Mouse (Mus musculus): ENCODE data around the gene Dnaic2. TPM values are rescaled to one million over a fixed set of nuclear protein-coding genes. Genes with fewer than 3 reads are reported as not detected.

Gene Dnaic2
- polyA plus RNA-seq, 1 experiment from 2014 or later: not detected

GRCm38 (mm10) chr11:114791351-114791889 lies 64.2 kb downstream of the Dnaic2 start:
- DNase-seq: no peak
- Histone ChIP-seq H3K27ac (no peak overlapping the region), H3K4me3 (replicated peaks) (peak overlapping the region; percentile 32), H3K9me3 (replicated peaks) (no peaks in the 10 kb centered on the region), H3K36me3 (no peaks in the 10 kb centered on the region), H3K27me3 (peaks cover 87% of the 10 kb centered on the region), H3K9ac (no peak overlapping the region), H3K4me1 (replicated peaks) (peaks cover 26% of the 10 kb centered on the region), H3K4me2 (peak overlapping the region; percentile 57)
- no peak for ATAC-seq (ENCODE audit: low read depth)
- 2% methylated on average over 50 of the region's 50 CpGs for WGBS (ENCODE audit: insufficient replicate concordance)

- Histone ChIP-seq H3K36me3 (no peaks in the 10 kb centered on the region), H3K9ac (no peak overlapping the region), H3K4me2 (peak overlapping the region; percentile 57), H3K9me3 (replicated peaks) (no peaks in the 10 kb centered on the region), H3K4me1 (replicated peaks) (peaks cover 26% of the 10 kb centered on the region), H3K27me3 (peaks cover 81% of the 10 kb centered on the region), H3K4me3 (replicated peaks) (peak overlapping the region; percentile 32), H3K27ac (no peak overlapping the region)
- WGBS (ENCODE audit: insufficient replicate concordance): 4% methylated on average over 56 of the region's 59 CpGs
- ATAC-seq (ENCODE audit: low read depth) (no peak), DNase-seq (no peak)
Measured at GRCm38 (mm10) chr11:114791891-114792411, 64.7 kb downstream of the Dnaic2 start.

GRCm38 (mm10) chr11:114792931-114793494 lies 65.8 kb downstream of the Dnaic2 start:
- ATAC-seq (ENCODE audit: low read depth) (no peak), DNase-seq (no peak)
- Histone ChIP-seq H3K4me3 (replicated peaks) (no peak overlapping the region), H3K9ac (no peak overlapping the region), H3K27ac (no peak overlapping the region), H3K9me3 (replicated peaks) (no peaks in the 10 kb centered on the region), H3K36me3 (no peaks in the 10 kb centered on the region), H3K27me3 (peaks cover 71% of the 10 kb centered on the region), H3K4me1 (replicated peaks) (peaks cover 26% of the 10 kb centered on the region), H3K4me2 (no peak overlapping the region)
- WGBS (ENCODE audit: insufficient replicate concordance): 24% methylated on average over 5 of the region's 5 CpGs

GRCm38 (mm10) chr11:114793868-114794545 lies 66.8 kb downstream of the Dnaic2 start:
- H3K27me3 ChIP-seq: peaks cover 61% of the 10 kb centered on the region
- ATAC-seq (ENCODE audit: low read depth) (no peak), DNase-seq (no peak)
- no peak overlapping the region for H3K4me3 ChIP-seq (replicated peaks)
- peaks cover 26% of the 10 kb centered on the region for H3K4me1 ChIP-seq (replicated peaks)
- H3K9me3 ChIP-seq (replicated peaks): no peaks in the 10 kb centered on the region
- H3K27ac ChIP-seq: no peak overlapping the region
- H3K9ac ChIP-seq: no peak overlapping the region
- no peak overlapping the region for H3K4me2 ChIP-seq
- 55% methylated on average over 19 of the region's 19 CpGs for WGBS (ENCODE audit: insufficient replicate concordance)
- H3K36me3 ChIP-seq: no peaks in the 10 kb centered on the region

- ATAC-seq (ENCODE audit: low read depth) (0 out of 2 replicates have a peak, but pooled peaks have one; percentile 3), DNase-seq (no peak)
- Histone ChIP-seq H3K4me2 (no peak overlapping the region), H3K36me3 (no peaks in the 10 kb centered on the region), H3K4me3 (replicated peaks) (no peak overlapping the region), H3K9ac (no peak overlapping the region), H3K27ac (no peak overlapping the region), H3K9me3 (replicated peaks) (no peaks in the 10 kb centered on the region), H3K4me1 (replicated peaks) (peaks cover 22% of the 10 kb centered on the region), H3K27me3 (peaks cover 54% of the 10 kb centered on the region)
- 46% methylated on average over 4 of the region's 4 CpGs for WGBS (ENCODE audit: insufficient replicate concordance)
Measured at GRCm38 (mm10) chr11:114794691-114795090, 67.5 kb downstream of the Dnaic2 start.

- DNase-seq (no peak), ATAC-seq (ENCODE audit: low read depth) (0 out of 2 replicates have a peak, but pooled peaks have one; percentile 14)
- no peaks in the 10 kb centered on the region for H3K36me3 ChIP-seq
- H3K9ac ChIP-seq: no peak overlapping the region
- H3K4me2 ChIP-seq: peak overlapping the region; percentile 54
- H3K27ac ChIP-seq: no peak overlapping the region
- H3K27me3 ChIP-seq: peaks cover 48% of the 10 kb centered on the region
- H3K4me1 ChIP-seq (replicated peaks): peaks cover 22% of the 10 kb centered on the region
- 2% methylated on average over 7 of the region's 7 CpGs for WGBS (ENCODE audit: insufficient replicate concordance)
- no peaks in the 10 kb centered on the region for H3K9me3 ChIP-seq (replicated peaks)
- peak overlapping the region; percentile 28 for H3K4me3 ChIP-seq (replicated peaks)
Measured at GRCm38 (mm10) chr11:114795231-114795746, 68.1 kb downstream of the Dnaic2 start.

- no peak within 1 kb of the TSS for H3K9ac ChIP-seq
- peak within 1 kb of the TSS; percentile 54 for H3K4me2 ChIP-seq
- H3K27me3 ChIP-seq: peaks cover 42% of the 10 kb centered on the region
- WGBS (ENCODE audit: insufficient replicate concordance): 17% methylated on average over 4 of the region's 4 CpGs
- H3K4me3 ChIP-seq (replicated peaks): peak within 1 kb of the TSS; percentile 28
- H3K4me1 ChIP-seq (replicated peaks): peaks cover 22% of the 10 kb centered on the region
- DNase-seq (no peak), ATAC-seq (ENCODE audit: low read depth) (no peak)
- H3K9me3 ChIP-seq (replicated peaks): no peaks in the 10 kb centered on the region
- no peaks in the 10 kb centered on the region for H3K36me3 ChIP-seq
- H3K27ac ChIP-seq: no peak within 1 kb of the TSS
Measured at GRCm38 (mm10) chr11:114795848-114796322, 68.7 kb downstream of the Dnaic2 start, which contains the start of gene Btbd17. Gene Btbd17 (minus strand): TSS chr11:114795945.

GRCm38 (mm10) chr11:114797176-114797575 lies 70.0 kb downstream of the Dnaic2 start:
- H3K36me3 ChIP-seq: no peaks in the 10 kb centered on the region
- H3K9me3 ChIP-seq (replicated peaks): no peaks in the 10 kb centered on the region
- H3K9ac ChIP-seq: no peak overlapping the region
- WGBS (ENCODE audit: insufficient replicate concordance): 76% methylated on average over 7 of the region's 7 CpGs
- ATAC-seq (ENCODE audit: low read depth) (no peak), DNase-seq (no peak)
- no peak overlapping the region for H3K4me3 ChIP-seq (replicated peaks)
- no peak overlapping the region for H3K4me2 ChIP-seq
- peaks cover 13% of the 10 kb centered on the region for H3K4me1 ChIP-seq (replicated peaks)
- H3K27me3 ChIP-seq: peaks cover 29% of the 10 kb centered on the region
- H3K27ac ChIP-seq: no peak overlapping the region

- H3K4me3 ChIP-seq (replicated peaks): no peak overlapping the region
- no peak overlapping the region for H3K4me2 ChIP-seq
- 51% methylated on average over 3 of the region's 3 CpGs for WGBS (ENCODE audit: insufficient replicate concordance)
- no peak overlapping the region for H3K27ac ChIP-seq
- no peak overlapping the region for H3K9ac ChIP-seq
- H3K36me3 ChIP-seq: no peaks in the 10 kb centered on the region
- DNase-seq (no peak), ATAC-seq (ENCODE audit: low read depth) (no peak)
- peaks cover 11% of the 10 kb centered on the region; the same call in 1 of the 2 replicates for H3K4me1 ChIP-seq (replicated peaks)
- peaks cover 21% of the 10 kb centered on the region for H3K27me3 ChIP-seq
- no peaks in the 10 kb centered on the region for H3K9me3 ChIP-seq (replicated peaks)
Measured at GRCm38 (mm10) chr11:114797981-114798380, 70.8 kb downstream of the Dnaic2 start.

- WGBS (ENCODE audit: insufficient replicate concordance): 59% methylated on average over 3 of the region's 3 CpGs
- DNase-seq (no peak), ATAC-seq (ENCODE audit: low read depth) (no peak)
- Histone ChIP-seq H3K4me2 (no peak within 1 kb of the TSS), H3K36me3 (no peaks in the 10 kb centered on the region), H3K9me3 (replicated peaks) (no peaks in the 10 kb centered on the region), H3K4me1 (replicated peaks) (peaks cover 15% of the 10 kb centered on the region; the same call in 1 of the 2 replicates), H3K27me3 (peaks cover 14% of the 10 kb centered on the region), H3K9ac (no peak within 1 kb of the TSS), H3K4me3 (replicated peaks) (no peak within 1 kb of the TSS), H3K27ac (no peak within 1 kb of the TSS)
Measured at GRCm38 (mm10) chr11:114798624-114799023, 71.4 kb downstream of the Dnaic2 start, which contains the start of gene Gpr142. Gene Gpr142 (plus strand): TSS chr11:114798924.

GRCm38 (mm10) chr11:114801906-114802305 lies 74.7 kb downstream of the Dnaic2 start:
- H3K27ac ChIP-seq: no peak overlapping the region
- H3K4me1 ChIP-seq (replicated peaks): 0 out of 2 replicates have a peak, but pooled peaks cover 12% of the 10 kb centered on the region
- no peak overlapping the region for H3K9ac ChIP-seq
- DNase-seq (no peak), ATAC-seq (ENCODE audit: low read depth) (no peak)
- H3K4me3 ChIP-seq (replicated peaks): no peak overlapping the region
- no peaks in the 10 kb centered on the region for H3K9me3 ChIP-seq (replicated peaks)
- no peaks in the 10 kb centered on the region for H3K27me3 ChIP-seq
- no peak overlapping the region for H3K4me2 ChIP-seq
- H3K36me3 ChIP-seq: no peaks in the 10 kb centered on the region
- WGBS (ENCODE audit: insufficient replicate concordance): 68% methylated on average over 1 of the region's 1 CpGs
